Mouse (Mus musculus): ENCODE results near the gene Cacna1e. TPM values are rescaled to one million over a fixed set of nuclear protein-coding genes. Genes with fewer than 3 reads are reported as not detected.

Cacna1e gene
- polyA plus RNA-seq, 1 experiment: 28.8 TPM

DNA sequence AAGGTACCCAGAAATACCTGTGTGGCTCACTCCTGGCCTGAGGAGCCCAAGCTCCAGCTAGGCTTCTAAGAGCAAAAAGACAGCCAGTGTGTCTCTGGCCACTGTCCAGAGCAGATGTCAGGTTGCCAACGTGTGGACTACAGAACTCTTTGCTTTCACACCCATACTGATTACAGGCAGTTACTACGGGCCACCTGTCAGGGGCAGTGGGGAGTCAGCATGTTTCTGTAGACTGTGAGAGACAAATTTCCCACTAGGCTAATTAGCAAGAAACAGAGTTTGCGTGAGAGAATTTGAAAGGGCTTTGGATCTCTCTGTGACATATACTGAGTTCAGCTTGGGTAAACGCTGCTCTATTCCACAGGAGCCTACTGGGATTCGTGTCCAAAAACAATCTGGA is 466.0 kb downstream of the Cacna1e start:
- peak; percentile 76 for DNase-seq (ENCODE audit: low read depth)
- TF ChIP-seq POLR2A (IDR thresholded peaks at IDR 0.05; ENCODE audit: borderline replicate concordance, extremely low read depth, insufficient read depth, insufficient read length, poor library complexity, severe bottlenecking): no peak
- peak; percentile 12; the same call in 1 of the 2 replicates for TF ChIP-seq CTCF (IDR thresholded peaks at IDR 0.05; ENCODE audit: borderline replicate concordance, extremely low read depth, insufficient read depth, insufficient read length)

DNA sequence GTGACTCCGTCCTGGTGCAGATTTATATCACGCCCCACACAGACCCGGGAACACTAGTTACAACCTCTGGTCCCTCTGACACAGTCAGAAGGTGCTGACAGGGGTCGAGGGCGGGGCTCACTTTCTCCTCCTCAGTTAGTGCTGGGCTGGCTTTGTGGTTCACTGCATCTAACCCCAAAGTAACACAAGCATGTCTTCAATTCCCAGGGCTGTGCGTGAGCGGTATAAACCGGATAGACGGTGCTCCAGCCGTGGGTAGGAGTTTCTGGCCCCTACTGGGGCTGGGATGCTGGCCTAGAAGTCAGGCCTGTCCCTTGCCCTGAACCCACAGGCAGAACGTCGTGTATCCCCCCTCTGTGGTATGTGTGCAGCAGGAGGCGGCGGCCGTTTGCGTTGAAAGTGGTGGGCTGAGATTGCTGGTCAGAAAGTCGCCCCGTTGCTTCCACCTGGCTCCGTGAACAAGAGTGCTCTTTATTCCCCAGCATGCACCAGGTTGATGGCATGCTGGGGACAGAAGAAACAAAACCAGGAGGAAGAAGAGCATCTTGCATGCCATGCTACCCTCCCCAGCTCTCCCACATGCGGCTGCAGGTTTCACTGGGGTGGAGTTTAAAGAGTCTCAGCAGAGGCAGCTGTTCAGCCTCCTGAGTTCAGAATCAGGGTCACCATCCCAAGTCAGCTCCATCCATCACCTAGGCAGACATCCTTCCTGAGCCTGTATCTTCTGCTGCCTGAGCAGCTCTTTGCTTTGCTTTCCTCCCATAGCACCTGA is 467.7 kb downstream of the Cacna1e start:
- TF ChIP-seq POLR2A (IDR thresholded peaks at IDR 0.05; ENCODE audit: borderline replicate concordance, extremely low read depth, insufficient read depth, insufficient read length, poor library complexity, severe bottlenecking) (no peak), CTCF (IDR thresholded peaks at IDR 0.05; ENCODE audit: borderline replicate concordance, extremely low read depth, insufficient read depth, insufficient read length) (no peak)
- DNase-seq (ENCODE audit: low read depth): no peak

DNA sequence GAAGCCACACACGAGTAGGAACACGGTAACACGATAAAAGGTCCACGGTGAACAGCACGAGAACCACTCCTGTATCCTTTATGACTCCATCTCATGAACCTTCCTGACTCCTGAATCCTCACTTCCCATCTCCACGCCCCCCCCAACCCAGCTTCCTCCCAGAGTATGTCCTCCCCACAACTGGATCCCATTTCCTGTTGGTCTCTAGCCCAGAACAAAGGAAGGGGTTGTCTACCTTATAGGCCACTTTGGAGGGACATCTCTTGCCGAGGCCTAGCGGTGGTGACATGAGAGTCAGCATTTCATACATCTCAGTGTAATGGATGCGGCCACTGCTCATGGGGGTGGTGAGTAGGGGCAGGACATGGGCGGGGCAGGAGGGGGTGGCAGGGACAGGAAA is 468.5 kb downstream of the Cacna1e start:
- no peak for DNase-seq (ENCODE audit: low read depth)
- TF ChIP-seq POLR2A (IDR thresholded peaks at IDR 0.05; ENCODE audit: borderline replicate concordance, extremely low read depth, insufficient read depth, insufficient read length, poor library complexity, severe bottlenecking) (no peak), CTCF (IDR thresholded peaks at IDR 0.05; ENCODE audit: borderline replicate concordance, extremely low read depth, insufficient read depth, insufficient read length) (no peak)

DNA sequence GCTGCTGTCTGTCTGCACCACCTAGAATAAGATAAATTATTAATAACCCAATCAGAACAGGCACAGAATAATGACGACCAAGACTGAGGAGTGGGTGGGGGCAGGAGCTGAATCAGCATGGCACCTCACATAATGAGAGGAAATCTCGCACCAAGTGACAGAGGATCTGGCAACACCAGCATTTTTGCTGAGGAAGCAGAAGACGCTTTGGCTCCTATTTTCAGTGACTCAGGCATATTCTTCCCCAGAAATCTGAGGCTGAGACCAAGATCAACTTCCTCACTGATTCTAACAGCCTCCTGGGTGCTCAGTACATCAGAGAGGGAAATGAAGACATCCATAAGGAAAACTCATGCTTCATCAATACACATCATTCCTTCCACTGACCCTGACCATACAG is 471.2 kb downstream of the Cacna1e start:
- peak; percentile 7 for DNase-seq (ENCODE audit: low read depth)
- no peak for TF ChIP-seq CTCF (IDR thresholded peaks at IDR 0.05; ENCODE audit: borderline replicate concordance, extremely low read depth, insufficient read depth, insufficient read length)
- no peak for TF ChIP-seq POLR2A (IDR thresholded peaks at IDR 0.05; ENCODE audit: borderline replicate concordance, extremely low read depth, insufficient read depth, insufficient read length, poor library complexity, severe bottlenecking)

DNA sequence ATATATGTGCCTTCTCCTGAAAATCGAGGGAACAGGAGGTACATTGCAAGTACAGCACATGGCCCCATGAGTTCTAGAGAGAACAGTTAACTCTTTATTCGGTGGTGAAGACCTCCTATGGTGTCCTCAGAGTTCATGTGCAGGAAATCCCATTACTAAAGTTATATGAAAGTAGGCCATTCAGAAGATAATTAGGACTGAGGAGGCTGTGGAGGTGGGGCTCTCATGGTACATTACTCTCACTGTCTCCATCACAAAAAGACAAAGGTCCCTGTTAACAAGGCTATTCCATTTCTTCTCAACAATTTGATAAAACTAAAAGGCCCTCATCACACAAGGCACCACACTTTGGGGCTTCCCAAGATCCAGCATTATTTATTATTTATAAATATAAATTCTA is 475.2 kb downstream of the Cacna1e start:
- no peak for TF ChIP-seq CTCF (IDR thresholded peaks at IDR 0.05; ENCODE audit: borderline replicate concordance, extremely low read depth, insufficient read depth, insufficient read length)
- no peak for TF ChIP-seq POLR2A (IDR thresholded peaks at IDR 0.05; ENCODE audit: borderline replicate concordance, extremely low read depth, insufficient read depth, insufficient read length, poor library complexity, severe bottlenecking)

DNA sequence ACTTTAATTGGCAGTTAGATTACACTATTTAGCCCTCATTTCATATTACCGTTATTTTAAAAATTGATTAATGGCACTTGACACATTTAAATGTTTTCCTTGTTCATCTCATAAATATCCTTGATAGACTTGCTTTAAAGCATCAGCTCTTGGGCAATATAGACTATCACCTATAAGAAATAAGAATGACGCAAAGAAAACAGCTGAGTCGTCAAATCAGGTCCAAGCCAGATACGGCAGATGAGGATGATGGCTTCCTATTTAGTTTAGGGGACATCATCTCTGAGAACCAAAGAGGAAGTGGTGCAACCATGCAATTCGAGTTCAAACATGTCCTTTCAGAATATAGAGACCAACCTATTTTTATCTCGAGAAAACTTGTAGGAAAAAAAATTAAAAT is 492.3 kb downstream of the Cacna1e start:
- no peak for TF ChIP-seq CTCF (IDR thresholded peaks at IDR 0.05; ENCODE audit: borderline replicate concordance, extremely low read depth, insufficient read depth, insufficient read length)
- TF ChIP-seq POLR2A (IDR thresholded peaks at IDR 0.05; ENCODE audit: borderline replicate concordance, extremely low read depth, insufficient read depth, insufficient read length, poor library complexity, severe bottlenecking): no peak
- DNase-seq (ENCODE audit: low read depth): no peak

More for the DNA sequence above, 475.2 kb downstream of the Cacna1e start:
- DNase-seq (ENCODE audit: low read depth): no peak

Other genes with a start within 250 kb of the Cacna1e start
- 34.8 and 52.4 TPM in 2 replicates for gene Ier5, start 215.1 kb upstream of the Cacna1e start, polyA plus RNA-seq (2012; rRNA removed)

Measured in brain, embryonic 14.5 days (tissue).